Mouse (Mus musculus) CD4-positive, CD25-positive, alpha-beta regulatory T cell, adult 4 months (primary cell): ENCODE measurements around the gene Ccn2. TPM values are rescaled to one million over a fixed set of nuclear protein-coding genes. Genes with fewer than 3 reads are reported as not detected.
"Not testable (repeated sequence)": the region's sequence is repeated elsewhere in the genome, so short reads cannot be mapped to it uniquely, and the experiment has no call there.

Experiments
- ATAC-seq: one replicate; pipeline ENCODE4 v1.8.0; 2017
- polyA plus RNA-seq, 2 experiments: library from polyadenylated mRNA; unstranded; fragments of 100-300 nt; shearing (Covaris generic); gene quantifications; one replicate each; pipeline ENCODE4 v1.2.1; 2017

The Ccn2 gene
- polyA plus RNA-seq, 2 experiments from 2014 or later, result not detected

- no peak for ATAC-seq
Measured at GRCm38 (mm10) chr10:24603727-24604126, 8.5 kb downstream of the Ccn2 start.

GRCm38 (mm10) chr10:24609146-24609545, 13.9 kb downstream of the Ccn2 start:
- no peak for ATAC-seq

GRCm38 (mm10) chr10:24609766-24610165, 14.5 kb downstream of the Ccn2 start:
- no peak for ATAC-seq

GRCm38 (mm10) chr10:24614726-24615125, 19.5 kb downstream of the Ccn2 start:
- ATAC-seq, result no peak

- no peak for ATAC-seq
Measured at GRCm38 (mm10) chr10:24615799-24616198, 20.6 kb downstream of the Ccn2 start.

- ATAC-seq, result not testable (repeated sequence)
Measured at GRCm38 (mm10) chr10:24616572-24616971, 21.3 kb downstream of the Ccn2 start.

GRCm38 (mm10) chr10:24621572-24621971, 26.3 kb downstream of the Ccn2 start:
- peak; percentile 53 for ATAC-seq

- peak; percentile 80 for ATAC-seq
Measured at GRCm38 (mm10) chr10:24622586-24622985, 27.3 kb downstream of the Ccn2 start.

GRCm38 (mm10) chr10:24625060-24625701, 29.9 kb downstream of the Ccn2 start:
- ATAC-seq, result peak; percentile 79

GRCm38 (mm10) chr10:24627262-24627661, 32.0 kb downstream of the Ccn2 start:
- ATAC-seq, result no peak

- no peak for ATAC-seq
Measured at GRCm38 (mm10) chr10:24628466-24628865, 33.2 kb downstream of the Ccn2 start.

GRCm38 (mm10) chr10:24629086-24629720, 34.0 kb downstream of the Ccn2 start:
- no peak for ATAC-seq

- ATAC-seq, result peak; percentile 77
Measured at GRCm38 (mm10) chr10:24630469-24631081, 35.3 kb downstream of the Ccn2 start.

- no peak for ATAC-seq
Measured at GRCm38 (mm10) chr10:24631122-24631521, 35.9 kb downstream of the Ccn2 start.

GRCm38 (mm10) chr10:24634288-24634687, 39.0 kb downstream of the Ccn2 start:
- no peak for ATAC-seq

- ATAC-seq, result peak; percentile 9
Measured at GRCm38 (mm10) chr10:24635331-24635815, 40.1 kb downstream of the Ccn2 start.

GRCm38 (mm10) chr10:24635884-24636283, 40.6 kb downstream of the Ccn2 start:
- peak; percentile 40 for ATAC-seq

GRCm38 (mm10) chr10:24636986-24637385, 41.7 kb downstream of the Ccn2 start:
- no peak for ATAC-seq

GRCm38 (mm10) chr10:24638306-24639070, 43.2 kb downstream of the Ccn2 start:
- ATAC-seq, result no peak

GRCm38 (mm10) chr10:24639596-24639995, 44.4 kb downstream of the Ccn2 start:
- peak; percentile 46 for ATAC-seq

GRCm38 (mm10) chr10:24640186-24640875, 45.1 kb downstream of the Ccn2 start:
- ATAC-seq, result peak; percentile 66

GRCm38 (mm10) chr10:24641416-24642140, 46.3 kb downstream of the Ccn2 start:
- ATAC-seq, result peak; percentile 38
